Mouse (Mus musculus) CH12.LX (cell line): ENCODE measurements around the gene H2-DMb2. TPM values are rescaled to one million over a fixed set of nuclear protein-coding genes. Genes with fewer than 3 reads are reported as not detected.

Experiments used
- DNase-seq: peaks from one replicate; pipeline ENCODE4 v3.0.0-alpha.2; 2013; ENCODE audit errors: extremely low read depth
- H3K27ac ChIP-seq: 2 replicates; pipeline ENCODE4 v1.5.1; 2012; ENCODE audit warnings: low read depth, mild to moderate bottlenecking, control low read depth, moderate library complexity; ENCODE audit not compliant: insufficient read depth
- H3K27me3 ChIP-seq: replicated peaks from 2 replicates; pipeline ENCODE3; 2012; ENCODE audit warnings: inconsistent platforms
- H3K36me3 ChIP-seq, 2 experiments: replicated peaks in 1 of 2; 2 replicates each; pipeline versions ENCODE3 to v1.6.1; 2012; ENCODE audit warnings: inconsistent platforms in 1 of 2, low read length in 1 of 2, mild to moderate bottlenecking in 1 of 2, mixed read lengths in 1 of 2, moderate library complexity in 1 of 2; ENCODE audit not compliant: control insufficient read depth in 1 of 2, insufficient read depth in 1 of 2
- H3K4me1 ChIP-seq, 2 experiments: 2 replicates each; pipeline ENCODE4 v1.6.1; 2012; ENCODE audit warnings: inconsistent platforms in 1 of 2, moderate library complexity in 1 of 2; ENCODE audit not compliant: insufficient read depth in 2 of 2, control insufficient read depth in 1 of 2
- H3K4me2 ChIP-seq: 2 replicates; pipeline ENCODE4 v1.6.1; 2012; ENCODE audit warnings: low read depth, mild to moderate bottlenecking, control low read depth; ENCODE audit not compliant: poor library complexity, insufficient read depth, severe bottlenecking
- H3K4me3 ChIP-seq, 3 experiments: fragments of 150-350 bp in 1 of 3; sonication (generic) in 1 of 3; replicated peaks in 1 of 3; 2 replicates each; pipeline versions ENCODE3 to v1.5.1; 2011 to 2012; ENCODE audit warnings: low read depth in 2 of 3, low read length in 2 of 3, mild to moderate bottlenecking in 2 of 3, moderate library complexity in 2 of 3, control low read depth in 1 of 3, improper control_type of control experiment in 1 of 3, inconsistent platforms in 1 of 3, mixed read lengths in 1 of 3; ENCODE audit not compliant: poor library complexity in 1 of 3
- H3K79me2 ChIP-seq: replicated peaks from 2 replicates; pipeline ENCODE4 v1.6.1; 2012; ENCODE audit warnings: mild to moderate bottlenecking, moderate library complexity; ENCODE audit not compliant: control insufficient read depth, poor library complexity, insufficient read depth, severe bottlenecking; ENCODE audit errors: extremely low read depth
- H3K9ac ChIP-seq: 2 replicates; pipeline ENCODE4 v1.6.1; 2012; ENCODE audit warnings: low read depth, mild to moderate bottlenecking, control low read depth, moderate library complexity; ENCODE audit not compliant: insufficient read depth
- H3K9me3 ChIP-seq: replicated peaks from 2 replicates; pipeline ENCODE3; 2012; ENCODE audit warnings: low read length, inconsistent platforms, mixed read lengths
- BHLHE40 ChIP-seq: IDR thresholded peaks from 2 replicates; pipeline ENCODE4 v1.6.1; 2011; ENCODE audit warnings: mild to moderate bottlenecking, low read depth, low read length, improper control_type of control experiment
- CHD1 ChIP-seq: IDR thresholded peaks from 2 replicates; pipeline ENCODE4 v1.6.1; 2012; ENCODE audit warnings: low read depth, low read length, improper control_type of control experiment, inconsistent platforms
- CTCF ChIP-seq, 2 experiments: IDR thresholded peaks in 1 of 2; conservative IDR thresholded peaks in 1 of 2; 2 replicates each; pipeline ENCODE4 v1.5.1; 2011 to 2012; ENCODE audit warnings: low read depth in 2 of 2, low read length in 2 of 2, improper control_type of control experiment in 1 of 2, inconsistent platforms in 1 of 2, mild to moderate bottlenecking in 1 of 2, moderate library complexity in 1 of 2
- E2F4 ChIP-seq: IDR thresholded peaks from 2 replicates; pipeline ENCODE4 v1.6.1; 2011; ENCODE audit warnings: low read depth, low read length, improper control_type of control experiment; ENCODE audit not compliant: insufficient replicate concordance
- EP300 ChIP-seq: IDR thresholded peaks from 2 replicates; pipeline ENCODE4 v1.6.1; 2011; ENCODE audit warnings: low read length, improper control_type of control experiment
- ETS1 ChIP-seq: conservative IDR thresholded peaks from 2 replicates; pipeline ENCODE4 v1.6.1; 2012; ENCODE audit warnings: low read depth, mild to moderate bottlenecking, inconsistent platforms, low read length, improper control_type of control experiment, moderate library complexity
- GABPA ChIP-seq: IDR thresholded peaks from 2 replicates; pipeline ENCODE4 v1.6.1; 2012; ENCODE audit warnings: low read depth, low read length, improper control_type of control experiment, inconsistent platforms; ENCODE audit not compliant: insufficient replicate concordance
- HCFC1 ChIP-seq: IDR thresholded peaks from 2 replicates; pipeline ENCODE4 v1.6.1; 2012; ENCODE audit warnings: low read depth, mild to moderate bottlenecking, inconsistent platforms, low read length, improper control_type of control experiment
- IRF4 ChIP-seq: IDR thresholded peaks from 2 replicates; pipeline ENCODE4 v1.6.1; 2014; ENCODE audit warnings: low read depth, mild to moderate bottlenecking, inconsistent platforms, low read length, improper control_type of control experiment
- MAFK ChIP-seq: IDR thresholded peaks from 2 replicates; pipeline ENCODE4 v1.6.1; 2011; ENCODE audit warnings: low read length, improper control_type of control experiment; ENCODE audit not compliant: insufficient replicate concordance
- MAX ChIP-seq: IDR thresholded peaks from 2 replicates; pipeline ENCODE4 v1.6.1; 2011; ENCODE audit warnings: low read length, improper control_type of control experiment
- MEF2A ChIP-seq: IDR thresholded peaks from 2 replicates; pipeline ENCODE4 v1.6.1; 2014; ENCODE audit warnings: low read depth, mild to moderate bottlenecking, inconsistent platforms, low read length, improper control_type of control experiment, borderline replicate concordance
- MXI1 ChIP-seq: IDR thresholded peaks from 2 replicates; pipeline ENCODE4 v1.6.1; 2011; ENCODE audit warnings: mild to moderate bottlenecking, low read depth, low read length, improper control_type of control experiment
- MYC ChIP-seq: IDR thresholded peaks from 2 replicates; pipeline ENCODE4 v1.6.1; 2011; ENCODE audit warnings: low read depth, mild to moderate bottlenecking, improper control_type of control experiment, low read length
- NRF1 ChIP-seq: IDR thresholded peaks from 2 replicates; pipeline ENCODE4 v1.6.1; 2014; ENCODE audit warnings: low read depth, mild to moderate bottlenecking, inconsistent platforms, low read length, improper control_type of control experiment, moderate library complexity
- PAX5 ChIP-seq: IDR thresholded peaks from 2 replicates; pipeline ENCODE4 v1.6.1; 2012; ENCODE audit warnings: low read length, inconsistent platforms, mixed read lengths
- POLR2AphosphoS2 ChIP-seq: IDR thresholded peaks from 2 replicates; pipeline ENCODE4 v1.6.1; 2011; ENCODE audit warnings: low read depth, low read length, improper control_type of control experiment
- RAD21 ChIP-seq: IDR thresholded peaks from 2 replicates; pipeline ENCODE4 v1.6.1; 2011; ENCODE audit warnings: low read depth, mild to moderate bottlenecking, low read length, improper control_type of control experiment, moderate library complexity
- RCOR1 ChIP-seq: conservative IDR thresholded peaks from 2 replicates; pipeline ENCODE4 v1.6.1; 2012; ENCODE audit warnings: low read depth, mild to moderate bottlenecking, inconsistent platforms, low read length, improper control_type of control experiment
- SIN3A ChIP-seq: IDR thresholded peaks from 2 replicates; pipeline ENCODE4 v1.6.1; 2012; ENCODE audit warnings: low read length, improper control_type of control experiment, inconsistent platforms
- TCF12 ChIP-seq: IDR thresholded peaks from 2 replicates; pipeline ENCODE4 v1.6.1; 2014; ENCODE audit warnings: low read depth, mild to moderate bottlenecking, inconsistent platforms, low read length, improper control_type of control experiment
- ZKSCAN1 ChIP-seq: IDR thresholded peaks from 2 replicates; pipeline ENCODE4 v1.6.1; 2012; ENCODE audit warnings: low read depth, inconsistent platforms, low read length, improper control_type of control experiment, borderline replicate concordance
- ZMIZ1 ChIP-seq: IDR thresholded peaks from 2 replicates; pipeline ENCODE4 v1.6.1; 2012; ENCODE audit warnings: low read depth, mild to moderate bottlenecking, inconsistent platforms, low read length, improper control_type of control experiment
- dilution Hi-C: fragments of 300-500 bp; cut with MboI; formaldehyde crosslinking; loops from 2 replicates; pipeline ENCODE4 v1.14.3; 2020; ENCODE audit warnings: low sequenced_read_pairs; ENCODE audit not compliant: extremely low pct_unique_long_range_greater_than_20kb, extremely low pct_ligation_motif_present
- in situ Hi-C: fragments of 300-500 bp; cut with MboI; formaldehyde crosslinking; loops from 3 replicates; pipeline ENCODE4 v1.14.3; 2019; ENCODE audit warnings: low sequenced_read_pairs, low pct_ligation_motif_present, low pct_unique_long_range_greater_than_20kb, mixed read lengths
- polyA plus RNA-seq: library from polyadenylated mRNA; unstranded; fragments of >175 nt; gene quantifications from 2 replicates; pipeline ENCODE4 v1.2.1, GENCODE M21; 2012; ENCODE audit warnings: low read depth; ENCODE audit not compliant: insufficient read length
- total RNA-seq, 2 experiments: library from RNA; depleted of rRNA; stranded (reverse); fragments of 300-350 nt in 1 of 2; fragments of >200 nt in 1 of 2; gene quantifications; 2 replicates each; pipeline ENCODE4 v1.2.3; 2012 to 2014

H2-DMb2 gene
- total and polyA plus RNA-seq, 3 experiments, result 107 to 199 (median 175) TPM

GRCm38 (mm10) chr17:34098709-34099479, 44.2 kb upstream of the H2-DMb2 start:
- dilution Hi-C loops, result no loop called here
- H3K79me2 ChIP-seq, result no peaks in the 10 kb centered on the region
- H3K4me3 ChIP-seq, result no peak overlapping the region
- no peak for DNase-seq
- no peaks in the 10 kb centered on the region for H3K27me3 ChIP-seq
- no peak for TF ChIP-seq MXI1
- no peak for TF ChIP-seq HCFC1
- peak; percentile 83 for TF ChIP-seq BHLHE40
- no peak for TF ChIP-seq ZMIZ1
- TF ChIP-seq RCOR1, result no peak
- TF ChIP-seq MAX, result no peak
- TF ChIP-seq CHD1, result no peak
- no peak for TF ChIP-seq PAX5
- peak; percentile 45 for TF ChIP-seq ETS1
- TF ChIP-seq EP300, result no peak
- TF ChIP-seq CTCF (conservative IDR thresholded peaks at IDR 0.05 in 1 of 2, IDR thresholded peaks at IDR 0.05 in 1 of 2; ENCODE audit: low read depth in 2 of 2, low read length in 2 of 2), result no peak
- 0 out of 2 replicates have a peak overlapping the region, but pooled peaks have one; percentile 2 for H3K4me2 ChIP-seq
- peaks cover 7% of the 10 kb centered on the region for H3K9me3 ChIP-seq
- H3K4me1 ChIP-seq, result peaks cover 17 to 59% of the 10 kb centered on the region in 2 experiments
- H3K9ac ChIP-seq, result no peak overlapping the region
- peaks cover 3 to 23% of the 10 kb centered on the region in 2 experiments for H3K36me3 ChIP-seq
- H3K27ac ChIP-seq, result no peak overlapping the region
- in situ Hi-C loops, result no loop called here

GRCm38 (mm10) chr17:34099531-34099930, 43.6 kb upstream of the H2-DMb2 start:
- Histone ChIP-seq H3K27ac (no peak overlapping the region), H3K79me2 (no peaks in the 10 kb centered on the region), H3K36me3 (peaks cover 0 to 17% of the 10 kb centered on the region in 2 experiments), H3K4me2 (no peak overlapping the region), H3K4me3 (no peak overlapping the region), H3K9me3 (peaks cover under 1% of the 10 kb centered on the region), H3K4me1 (peaks cover 17 to 57% of the 10 kb centered on the region in 2 experiments), H3K27me3 (no peaks in the 10 kb centered on the region), H3K9ac (no peak overlapping the region)
- in situ Hi-C loops (no loop called here), dilution Hi-C loops (no loop called here)
- no peak for TF ChIP-seq MEF2A
- no peak for TF ChIP-seq POLR2AphosphoS2
- TF ChIP-seq MAX, result no peak
- no peak for TF ChIP-seq TCF12
- no peak for TF ChIP-seq MAFK
- no peak for TF ChIP-seq E2F4
- no peak for TF ChIP-seq SIN3A
- TF ChIP-seq GABPA, result no peak
- TF ChIP-seq ZMIZ1, result no peak
- no peak for TF ChIP-seq PAX5
- TF ChIP-seq NRF1, result no peak
- no peak for TF ChIP-seq IRF4
- no peak for TF ChIP-seq RAD21
- TF ChIP-seq ZKSCAN1, result no peak
- no peak for TF ChIP-seq CTCF (conservative IDR thresholded peaks at IDR 0.05 in 1 of 2, IDR thresholded peaks at IDR 0.05 in 1 of 2; ENCODE audit: low read depth in 2 of 2, low read length in 2 of 2)
- no peak for TF ChIP-seq MYC
- no peak for TF ChIP-seq MXI1
- DNase-seq, result no peak
